Mouse (Mus musculus) brain, embryonic 14.5 days (tissue): ENCODE measurements at regions not wholly inside any gene's neighbourhood (a gene's known extent, or its start where the extent isn't known, plus 50 kb on each side); places are given as distances from the start of the nearest gene placed in this dataset.
A peak's percentile ranks its signal among the peaks of the same experiment; 100 is the strongest.

ENCODE experiments used
- DNase-seq: peaks from one replicate; pipeline ENCODE4 v3.0.0-alpha.2; 2011; ENCODE audit warnings: low read depth
- CTCF ChIP-seq: fragments of 200-500 bp; IDR thresholded peaks from 2 replicates; pipeline ENCODE4 v1.5.1; 2012; ENCODE audit warnings: inconsistent platforms, mild to moderate bottlenecking, moderate library complexity, borderline replicate concordance; ENCODE audit not compliant: insufficient read depth, insufficient read length; ENCODE audit errors: extremely low read depth
- POLR2A ChIP-seq: fragments of 200-500 bp; IDR thresholded peaks from 2 replicates; pipeline ENCODE4 v1.6.1; 2012; ENCODE audit warnings: mild to moderate bottlenecking, inconsistent platforms, borderline replicate concordance; ENCODE audit not compliant: poor library complexity, insufficient read depth, insufficient read length, severe bottlenecking; ENCODE audit errors: extremely low read depth

- no peak for TF ChIP-seq POLR2A
- no peak for TF ChIP-seq CTCF
- no peak for DNase-seq
Measured at GRCm38 (mm10) chr16:95150499-95150898, 106.9 kb upstream of the Kcnj15 start.

GRCm38 (mm10) chr16:95151499-95151898 is 105.9 kb upstream of the Kcnj15 start:
- TF ChIP-seq CTCF = no peak
- TF ChIP-seq POLR2A = no peak
- no peak for DNase-seq

GRCm38 (mm10) chr16:95151914-95152313 is 105.4 kb upstream of the Kcnj15 start:
- TF ChIP-seq POLR2A = no peak
- no peak for TF ChIP-seq CTCF
- DNase-seq = no peak

DNA sequence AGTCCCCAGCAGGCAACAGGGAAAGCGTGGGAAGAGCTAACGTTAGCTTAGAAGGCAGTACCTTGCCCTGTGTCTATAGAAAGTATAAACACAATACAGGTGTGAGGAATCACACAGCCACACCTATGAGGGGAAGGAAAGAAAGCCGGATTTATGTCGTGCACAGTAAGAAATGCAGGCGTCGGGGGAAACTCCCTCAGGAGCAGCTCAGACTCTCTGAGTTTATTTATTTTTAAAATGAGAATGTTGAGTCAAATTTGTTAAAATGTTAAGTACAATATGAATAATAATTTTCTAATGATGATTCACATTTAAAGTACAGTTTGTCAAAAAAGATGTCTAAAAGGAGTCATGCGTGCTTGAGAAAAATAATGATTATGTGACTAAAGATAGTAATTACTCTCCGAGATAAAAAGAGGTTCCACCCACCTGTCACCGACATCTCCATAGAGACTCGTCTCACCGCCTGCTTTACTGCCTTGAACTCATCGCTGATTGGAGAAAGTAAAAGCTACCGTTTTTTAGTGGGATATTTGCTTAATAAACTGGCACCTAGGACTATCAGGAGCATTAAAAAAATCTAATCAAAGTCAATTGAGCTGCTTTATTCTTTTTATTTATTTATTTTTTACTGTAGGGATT is 104.5 kb upstream of the Kcnj15 start:
- TF ChIP-seq POLR2A (no peak), CTCF (no peak)
- peak; percentile 37 for DNase-seq

- no peak for TF ChIP-seq CTCF
- TF ChIP-seq POLR2A = no peak
- DNase-seq = no peak
Measured at GRCm38 (mm10) chr16:95168349-95168748, 89.0 kb upstream of the Kcnj15 start.

DNA sequence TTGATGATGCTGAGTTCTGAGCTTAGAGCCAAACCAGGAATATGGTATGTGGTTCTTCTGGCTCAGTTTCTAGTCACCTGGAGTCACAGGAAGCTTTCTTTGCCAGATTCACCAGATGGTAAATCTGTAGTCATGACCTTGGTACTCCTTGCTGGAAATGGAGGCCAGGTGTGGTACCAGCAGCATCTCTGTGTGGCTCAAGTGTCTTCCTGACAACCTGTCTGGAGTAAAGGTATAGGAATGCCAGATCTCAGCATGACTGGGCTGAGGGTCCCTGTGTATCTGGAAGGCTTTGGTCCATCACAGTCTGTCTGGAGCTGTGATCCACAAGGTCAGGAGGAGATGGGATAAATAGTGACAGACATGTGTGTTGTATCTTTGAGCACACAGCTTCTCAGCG is 88.0 kb upstream of the Kcnj15 start:
- DNase-seq = no peak
- TF ChIP-seq CTCF (no peak), POLR2A (no peak)

GRCm38 (mm10) chr16:95180562-95180961 is 76.8 kb upstream of the Kcnj15 start:
- no peak for DNase-seq
- no peak for TF ChIP-seq CTCF

GRCm38 (mm10) chr16:95185341-95185740 is 72.0 kb upstream of the Kcnj15 start:
- no peak for TF ChIP-seq CTCF
- TF ChIP-seq POLR2A = no peak
- peak; percentile 46 for DNase-seq

GRCm38 (mm10) chr16:95189114-95189513 is 68.2 kb upstream of the Kcnj15 start:
- TF ChIP-seq CTCF = no peak
- no peak for TF ChIP-seq POLR2A
- DNase-seq = no peak

- TF ChIP-seq POLR2A (no peak), CTCF (no peak)
Measured at GRCm38 (mm10) chr16:95194151-95194550, 63.2 kb upstream of the Kcnj15 start.

DNA sequence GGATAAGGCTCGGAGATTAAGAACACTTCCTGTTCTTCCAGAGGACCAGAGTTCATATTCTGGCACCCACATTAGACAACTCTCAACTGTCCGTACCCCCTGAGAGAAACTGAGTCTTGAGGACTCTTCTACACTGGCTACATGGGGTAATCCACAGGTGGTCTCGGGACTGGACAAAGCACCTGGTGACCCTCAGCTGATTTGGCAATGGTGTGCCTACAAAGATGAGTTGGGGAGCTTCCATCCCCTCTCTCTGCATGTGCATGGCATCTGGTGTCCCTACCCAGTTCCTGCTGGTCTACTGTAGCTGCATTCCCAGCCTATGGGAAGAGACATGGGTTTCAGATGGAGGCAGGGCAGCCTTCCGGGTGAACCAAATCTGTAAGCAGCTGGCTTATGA is 61.2 kb upstream of the Kcnj15 start:
- TF ChIP-seq CTCF (no peak), POLR2A (no peak)
- no peak for DNase-seq

More at GRCm38 (mm10) chr16:95194151-95194550, 63.2 kb upstream of the Kcnj15 start:
- DNase-seq = peak; percentile 32

DNA sequence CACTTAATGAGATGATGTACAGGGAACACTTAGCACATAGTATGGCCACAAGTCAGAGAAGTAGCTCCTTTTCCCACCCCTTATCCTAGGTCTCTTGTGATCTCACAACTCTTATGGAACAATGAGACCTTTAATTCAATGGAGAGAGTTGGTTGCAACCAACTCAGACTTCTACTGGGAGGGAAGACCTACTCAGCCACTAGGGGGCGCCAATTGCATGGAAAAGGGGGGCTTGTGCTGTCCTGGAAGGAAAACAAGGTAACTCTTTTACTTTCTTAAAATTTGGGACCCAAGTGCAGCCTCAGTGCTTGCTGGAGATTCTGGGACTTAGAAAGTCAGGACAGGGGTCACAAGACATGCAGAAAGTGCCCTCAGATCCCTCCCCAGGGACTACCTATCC is 60.7 kb upstream of the Kcnj15 start:
- peak; percentile 80; the same call in 1 of the 2 replicates for TF ChIP-seq CTCF
- no peak for TF ChIP-seq POLR2A
- DNase-seq = peak; percentile 78
